Mouse (Mus musculus) bone marrow, adult 2 months (tissue): Measurements from ENCODE around the gene Atp2c2.

ENCODE experiments used
- CTCF ChIP-seq: fragments of 200-500 bp; IDR thresholded peaks from 2 replicates; pipeline ENCODE4 v1.5.1; 2011; ENCODE audit warnings: low read length, control low read depth; ENCODE audit not compliant: control insufficient read depth, insufficient read depth
- POLR2A ChIP-seq: fragments of 200-500 bp; IDR thresholded peaks from 2 replicates; pipeline ENCODE4 v1.6.1; 2011; ENCODE audit warnings: low read depth, mild to moderate bottlenecking, control low read depth, low read length, borderline replicate concordance; ENCODE audit not compliant: control insufficient read depth

DNA sequence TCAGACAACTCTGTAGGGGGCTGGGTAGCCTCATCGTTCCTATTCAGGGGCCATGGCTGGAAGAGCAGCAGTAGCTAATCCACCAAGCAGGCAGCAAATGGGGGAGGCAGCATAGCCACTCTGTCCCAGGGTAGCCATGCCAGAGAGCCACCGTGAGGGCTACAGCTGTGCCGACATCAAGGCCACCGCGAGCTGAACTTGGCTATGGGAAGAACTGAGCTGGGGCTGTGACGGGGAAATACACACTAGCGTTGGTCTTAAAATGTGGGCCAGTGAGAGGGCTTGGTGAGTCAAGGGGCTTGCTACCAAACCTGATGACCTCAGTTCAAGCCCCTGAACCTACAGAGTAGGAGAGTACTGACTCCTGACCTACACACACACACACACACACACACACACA is 84.9 kb downstream of the Atp2c2 start:
- no peak for TF ChIP-seq CTCF
- no peak for TF ChIP-seq POLR2A
